Mouse (Mus musculus): ENCODE data around the gene Hs1bp3.

Hs1bp3 gene

DNA sequence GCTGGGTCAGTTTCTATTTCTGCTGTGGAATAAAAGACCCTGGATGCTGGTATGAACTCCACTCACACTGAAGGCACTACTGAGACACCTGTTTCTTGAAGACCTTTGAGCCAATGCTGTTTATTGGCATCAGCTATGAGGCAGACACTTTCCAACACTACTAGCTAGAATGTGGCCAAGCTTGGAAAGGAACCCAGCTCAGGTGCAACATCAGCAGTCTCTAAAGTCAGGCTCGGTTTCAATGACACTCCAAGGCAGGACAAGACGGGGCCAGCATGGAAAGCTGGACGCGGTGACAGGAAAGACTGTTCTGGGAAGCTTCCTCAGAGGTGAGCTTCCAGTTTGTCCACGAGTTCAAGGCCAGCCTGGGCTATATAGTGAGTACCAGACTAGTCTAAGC is 80.0 kb downstream of the Hs1bp3 start:
- DNase-seq (ENCODE audit: extremely low spot score, low read depth, low spot score), result no peak
